Mouse (Mus musculus): Measurements from ENCODE around the gene Yeats2. TPM values are rescaled to one million over a fixed set of nuclear protein-coding genes. Genes with fewer than 3 reads are reported as not detected.

The Yeats2 gene
- polyA plus RNA-seq, 1 experiment from 2014 or later = 12.5 TPM

- H3K9ac ChIP-seq (ENCODE audit: low read depth, low read length) = no peak overlapping the region
- DNase-seq (ENCODE audit: low spot score) (peak; percentile 39), ATAC-seq (replicated peaks; ENCODE audit: low FRiP score, low read depth) (no peak)
- 47% methylated on average over 4 of the region's 4 CpGs for WGBS
- H3K4me2 ChIP-seq (ENCODE audit: low read length) = no peak overlapping the region
- no peak overlapping the region for H3K27ac ChIP-seq
- peaks cover 23% of the 10 kb centered on the region for H3K36me3 ChIP-seq (ENCODE audit: insufficient read depth, low read length)
- no peak for TF ChIP-seq CTCF (IDR thresholded peaks at IDR 0.05; ENCODE audit: low read depth)
- no peaks in the 10 kb centered on the region for H3K9me3 ChIP-seq (replicated peaks; ENCODE audit: low read length)
- no peaks in the 10 kb centered on the region for H3K4me1 ChIP-seq (replicated peaks; ENCODE audit: insufficient read depth, low read length)
- H3K4me3 ChIP-seq (replicated peaks; ENCODE audit: low read depth, low read length) = no peak overlapping the region
- H3K27me3 ChIP-seq (ENCODE audit: insufficient read depth, low read length) = no peaks in the 10 kb centered on the region
These were observed 93.5 kb downstream of the Yeats2 start for GRCm38 (mm10) chr16:20234406-20234805.

GRCm38 (mm10) chr16:20237426-20237825 lies 96.6 kb downstream of the Yeats2 start:
- TF ChIP-seq CTCF (IDR thresholded peaks at IDR 0.05; ENCODE audit: low read depth) = no peak
- 62% methylated on average over 4 of the region's 4 CpGs for WGBS
- no peak overlapping the region for H3K9ac ChIP-seq (ENCODE audit: low read depth, low read length)
- no peak overlapping the region for H3K27ac ChIP-seq
- no peaks in the 10 kb centered on the region for H3K9me3 ChIP-seq (replicated peaks; ENCODE audit: low read length)
- DNase-seq (ENCODE audit: low spot score) = peak; percentile 5
- ATAC-seq (replicated peaks; ENCODE audit: low FRiP score, low read depth) = peak; percentile 58
- no peaks in the 10 kb centered on the region for H3K27me3 ChIP-seq (ENCODE audit: insufficient read depth, low read length)
- 0 out of 2 replicates have a peak, but pooled peaks cover 5% of the 10 kb centered on the region for H3K4me1 ChIP-seq (replicated peaks; ENCODE audit: insufficient read depth, low read length)
- H3K4me3 ChIP-seq (replicated peaks; ENCODE audit: low read depth, low read length) = no peak overlapping the region
- H3K36me3 ChIP-seq (ENCODE audit: insufficient read depth, low read length) = no peaks in the 10 kb centered on the region
- H3K4me2 ChIP-seq (ENCODE audit: low read length) = no peak overlapping the region

GRCm38 (mm10) chr16:20238646-20239045 lies 97.8 kb downstream of the Yeats2 start:
- H3K4me2 ChIP-seq (ENCODE audit: low read length) = no peak overlapping the region
- H3K27me3 ChIP-seq (ENCODE audit: insufficient read depth, low read length) = no peaks in the 10 kb centered on the region
- no peak for DNase-seq (ENCODE audit: low spot score)
- no peak for ATAC-seq (replicated peaks; ENCODE audit: low FRiP score, low read depth)
- 88% methylated on average over 4 of the region's 4 CpGs for WGBS
- no peak overlapping the region for H3K27ac ChIP-seq
- no peaks in the 10 kb centered on the region for H3K9me3 ChIP-seq (replicated peaks; ENCODE audit: low read length)
- no peaks in the 10 kb centered on the region for H3K36me3 ChIP-seq (ENCODE audit: insufficient read depth, low read length)
- no peak overlapping the region for H3K4me3 ChIP-seq (replicated peaks; ENCODE audit: low read depth, low read length)
- H3K9ac ChIP-seq (ENCODE audit: low read depth, low read length) = no peak overlapping the region
- 0 out of 2 replicates have a peak, but pooled peaks cover 5% of the 10 kb centered on the region for H3K4me1 ChIP-seq (replicated peaks; ENCODE audit: insufficient read depth, low read length)
- no peak for TF ChIP-seq CTCF (IDR thresholded peaks at IDR 0.05; ENCODE audit: low read depth)

GRCm38 (mm10) chr16:20240468-20241414 lies 99.9 kb downstream of the Yeats2 start, which contains the start of gene Map6d1:
Map6d1 (minus strand) TSS chr16:20241358.
- peak within 1 kb of the TSS; percentile 69 for H3K4me3 ChIP-seq (replicated peaks; ENCODE audit: low read depth, low read length)
- H3K36me3 ChIP-seq (ENCODE audit: insufficient read depth, low read length) = no peaks in the 10 kb centered on the region
- peak; percentile 67; the same call in 1 of the 2 replicates for ATAC-seq (replicated peaks; ENCODE audit: low FRiP score, low read depth)
- no peaks in the 10 kb centered on the region for H3K27me3 ChIP-seq (ENCODE audit: insufficient read depth, low read length)
- DNase-seq (ENCODE audit: low spot score) = peak; percentile 46
- peak within 1 kb of the TSS; percentile 97 for H3K4me2 ChIP-seq (ENCODE audit: low read length)
- 1% methylated on average over 88 of the region's 90 CpGs for WGBS
- no peak within 1 kb of the TSS for H3K27ac ChIP-seq
- no peak for TF ChIP-seq CTCF (IDR thresholded peaks at IDR 0.05; ENCODE audit: low read depth)
- H3K9ac ChIP-seq (ENCODE audit: low read depth, low read length) = peak within 1 kb of the TSS; percentile 59
- no peaks in the 10 kb centered on the region for H3K9me3 ChIP-seq (replicated peaks; ENCODE audit: low read length)
- H3K4me1 ChIP-seq (replicated peaks; ENCODE audit: insufficient read depth, low read length) = 0 out of 2 replicates have a peak, but pooled peaks cover 5% of the 10 kb centered on the region

- Histone ChIP-seq H3K4me1 (replicated peaks; ENCODE audit: insufficient read depth, low read length) (no peaks in the 10 kb centered on the region), H3K9ac (ENCODE audit: low read depth, low read length) (no peak overlapping the region), H3K27me3 (ENCODE audit: insufficient read depth, low read length) (no peaks in the 10 kb centered on the region), H3K36me3 (ENCODE audit: insufficient read depth, low read length) (no peaks in the 10 kb centered on the region), H3K4me3 (replicated peaks; ENCODE audit: low read depth, low read length) (no peak overlapping the region), H3K27ac (no peak overlapping the region), H3K4me2 (ENCODE audit: low read length) (no peak overlapping the region), H3K9me3 (replicated peaks; ENCODE audit: low read length) (no peaks in the 10 kb centered on the region)
- TF ChIP-seq CTCF (IDR thresholded peaks at IDR 0.05; ENCODE audit: low read depth) = no peak
- no peak for DNase-seq (ENCODE audit: low spot score)
- ATAC-seq (replicated peaks; ENCODE audit: low FRiP score, low read depth) = no peak
These were observed 106.2 kb downstream of the Yeats2 start for GRCm38 (mm10) chr16:20247103-20247502.

- Histone ChIP-seq H3K36me3 (ENCODE audit: insufficient read depth, low read length) (no peaks in the 10 kb centered on the region), H3K9me3 (replicated peaks; ENCODE audit: low read length) (no peaks in the 10 kb centered on the region), H3K27me3 (ENCODE audit: insufficient read depth, low read length) (no peaks in the 10 kb centered on the region), H3K4me2 (ENCODE audit: low read length) (no peak overlapping the region), H3K9ac (ENCODE audit: low read depth, low read length) (no peak overlapping the region), H3K27ac (no peak overlapping the region), H3K4me3 (replicated peaks; ENCODE audit: low read depth, low read length) (no peak overlapping the region), H3K4me1 (replicated peaks; ENCODE audit: insufficient read depth, low read length) (no peaks in the 10 kb centered on the region)
- WGBS = 79% methylated on average over 9 of the region's 9 CpGs
- no peak for DNase-seq (ENCODE audit: low spot score)
- TF ChIP-seq CTCF (IDR thresholded peaks at IDR 0.05; ENCODE audit: low read depth) = no peak
- no peak for ATAC-seq (replicated peaks; ENCODE audit: low FRiP score, low read depth)
These were observed 107.7 kb downstream of the Yeats2 start for GRCm38 (mm10) chr16:20248442-20249174.

Data from kidney, postnatal 0 days (tissue).